Mouse (Mus musculus): ENCODE data around the gene Tmprss3.

DNA sequence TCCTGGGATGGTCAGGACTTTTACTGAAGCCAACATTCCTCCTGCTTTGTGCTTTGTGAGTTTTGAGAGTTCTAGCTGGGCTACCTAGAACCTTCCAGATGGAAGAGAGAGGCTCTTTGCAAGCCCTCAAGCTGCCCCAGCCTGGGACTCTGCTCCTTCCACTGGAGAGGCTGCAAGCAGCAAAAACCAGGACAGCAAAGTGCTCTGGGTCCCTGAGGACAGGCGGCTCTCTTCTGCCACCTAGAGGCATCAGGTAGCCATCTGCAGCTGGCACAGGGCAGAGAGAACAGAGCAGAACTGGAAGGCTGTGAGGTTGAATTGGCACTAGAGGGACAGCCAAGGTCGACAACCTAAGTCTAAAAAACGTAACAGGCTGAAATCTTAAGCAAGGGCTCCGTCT, 11.4 kb downstream of the Tmprss3 start:
- TF ChIP-seq CTCF (IDR thresholded peaks at IDR 0.05; ENCODE audit: low read depth) (peak; percentile 96), EP300 (IDR thresholded peaks at IDR 0.05; ENCODE audit: low read depth) (no peak)

Data from liver, postnatal 0 days (tissue).